ENCODE assay signal across 8 mouse cellular contexts in genomic region chr13:37993704-37994404, GRCm38 (mm10). TPM values are rescaled to one million over a fixed set of nuclear protein-coding genes. Genes with fewer than 3 reads are reported as not detected.
A peak's percentile ranks its signal among the peaks of the same experiment; 100 is the strongest.
DNase-seq lines count a peak whose midpoint lies in the region; ATAC-seq and TF ChIP-seq lines count a peak whose summit lies in the region.

Gene Ssr1 (minus strand): TSS chr13:37994217.

- peaks cover 23% of the 10 kb centered on the region for H3K36me3 ChIP-seq in ES-Bruce4 (ENCODE audit: control insufficient read depth, insufficient read depth, low read length, poor library complexity, severe bottlenecking)
- peaks cover 26% of the 10 kb centered on the region for H3K36me3 ChIP-seq in forebrain, embryonic 13.5 days (ENCODE audit: poor library complexity, severe bottlenecking)
- H3K36me3 ChIP-seq in liver, postnatal 0 days (replicated peaks; ENCODE audit: insufficient read depth, low read length), result peaks cover 27% of the 10 kb centered on the region
- H3K36me3 ChIP-seq in neural tube, embryonic 14.5 days (ENCODE audit: control insufficient read depth, insufficient read depth, low read length), result peaks cover 11% of the 10 kb centered on the region

- H3K9me3 ChIP-seq in ES-Bruce4 (replicated peaks; ENCODE audit: control insufficient read depth, insufficient read depth, low read length, poor library complexity, severe bottlenecking), result no peaks in the 10 kb centered on the region
- no peaks in the 10 kb centered on the region for H3K9me3 ChIP-seq in forebrain, embryonic 13.5 days (replicated peaks)
- no peaks in the 10 kb centered on the region for H3K9me3 ChIP-seq in liver, postnatal 0 days (ENCODE audit: low read length)
- no peaks in the 10 kb centered on the region for H3K9me3 ChIP-seq in neural tube, embryonic 14.5 days (ENCODE audit: control insufficient read depth, low read length)

- H3K27ac ChIP-seq in ES-Bruce4 (ENCODE audit: insufficient read depth, low read length), result no peak within 1 kb of the TSS
- H3K27ac ChIP-seq in forebrain, embryonic 13.5 days, result peak within 1 kb of the TSS; percentile 88
- peak within 1 kb of the TSS; percentile 88 for H3K27ac ChIP-seq in liver, postnatal 0 days (ENCODE audit: low read depth)
- peak within 1 kb of the TSS; percentile 91 for H3K27ac ChIP-seq in neural tube, embryonic 14.5 days (ENCODE audit: low read depth, low read length)

- under 1% methylated on average over 82 of the region's 89 CpGs for WGBS in forebrain, embryonic 13.5 days
- WGBS in large intestine, adult 2 months, result under 1% methylated on average over 89 of the region's 89 CpGs
- WGBS in liver, postnatal 0 days (ENCODE audit: insufficient replicate concordance), result under 1% methylated on average over 51 of the region's 89 CpGs
- WGBS in neural tube, embryonic 14.5 days, result under 1% methylated on average over 45 of the region's 89 CpGs

- DNase-seq in heart, postnatal 10 days, result peak; percentile 97
- DNase-seq in large intestine, adult 2 months (ENCODE audit: low read depth, low spot score), result peak; percentile 72
- DNase-seq in liver, postnatal 0 days, result peak; percentile 97
- peak; percentile 99 for DNase-seq in testis, postnatal 10 days (ENCODE audit: low spot score)

- ATAC-seq in cerebellum, adult (ENCODE audit: insufficient number of reproducible peaks, low FRiP score, low TSS enrichment), result peak; percentile 96
- ATAC-seq in forebrain, embryonic 13.5 days, result peak; percentile 99
- ATAC-seq in liver, postnatal 0 days, result peak; percentile 98
- ATAC-seq in neural tube, embryonic 14.5 days (ENCODE audit: low read depth), result peak; percentile 98

- intact Hi-C loops in heart, postnatal 10 days (cut with DNase I), result loop anchor here (1.0 kb wide), 1 partner anchor 42 kb away; the partner anchor contains the start of gene Riok1

- peak within 1 kb of the TSS; percentile 99 for H3K9ac ChIP-seq in ES-Bruce4 (ENCODE audit: low read depth, poor library complexity, severe bottlenecking)
- peak within 1 kb of the TSS; percentile 93 for H3K9ac ChIP-seq in forebrain, embryonic 13.5 days
- peak within 1 kb of the TSS; percentile 91 for H3K9ac ChIP-seq in liver, postnatal 0 days (replicated peaks)
- peak within 1 kb of the TSS; percentile 89 for H3K9ac ChIP-seq in neural tube, embryonic 14.5 days (replicated peaks; ENCODE audit: low read depth, low read length)

- peak within 1 kb of the TSS; percentile 64 for H3K4me2 ChIP-seq in forebrain, embryonic 13.5 days
- H3K4me2 ChIP-seq in liver, postnatal 0 days (ENCODE audit: low read depth, low read length), result peak within 1 kb of the TSS; percentile 73
- H3K4me2 ChIP-seq in neural tube, embryonic 14.5 days (ENCODE audit: low read depth, low read length), result peak within 1 kb of the TSS; percentile 87

- no peaks in the 10 kb centered on the region for H3K27me3 ChIP-seq in ES-Bruce4 (ENCODE audit: control insufficient read depth, insufficient read depth, low read length, poor library complexity, severe bottlenecking)
- no peaks in the 10 kb centered on the region for H3K27me3 ChIP-seq in forebrain, embryonic 13.5 days
- no peaks in the 10 kb centered on the region for H3K27me3 ChIP-seq in liver, postnatal 0 days (ENCODE audit: insufficient read depth, low read length)
- H3K27me3 ChIP-seq in neural tube, embryonic 14.5 days (ENCODE audit: control insufficient read depth, insufficient read depth, low read length), result no peaks in the 10 kb centered on the region; the same call in 1 of the 2 replicates

- no peak for TF ChIP-seq CTCF in ES-Bruce4 (IDR thresholded peaks at IDR 0.05; ENCODE audit: low read depth, low read length)
- TF ChIP-seq CTCF in liver, postnatal 0 days (IDR thresholded peaks at IDR 0.05; ENCODE audit: low read depth), result no peak

- H3K4me1 ChIP-seq in ES-Bruce4 (ENCODE audit: control insufficient read depth, insufficient read depth, low read length), result no peaks in the 10 kb centered on the region
- H3K4me1 ChIP-seq in forebrain, embryonic 13.5 days, result peaks cover 11% of the 10 kb centered on the region
- H3K4me1 ChIP-seq in liver, postnatal 0 days (ENCODE audit: insufficient read depth), result peaks cover 21% of the 10 kb centered on the region
- H3K4me1 ChIP-seq in neural tube, embryonic 14.5 days (ENCODE audit: control insufficient read depth, insufficient read depth, low read length), result peaks cover 7% of the 10 kb centered on the region

- H3K4me3 ChIP-seq in ES-Bruce4 (ENCODE audit: low read depth, low read length), result peak within 1 kb of the TSS; percentile 95
- H3K4me3 ChIP-seq in forebrain, embryonic 13.5 days, result peak within 1 kb of the TSS; percentile 87
- H3K4me3 ChIP-seq in liver, postnatal 0 days (ENCODE audit: low read depth, low read length), result peak within 1 kb of the TSS; percentile 92
- H3K4me3 ChIP-seq in neural tube, embryonic 14.5 days (ENCODE audit: low read depth, low read length), result peak within 1 kb of the TSS; percentile 87

- TF ChIP-seq POLR2A in ES-Bruce4 (IDR thresholded peaks at IDR 0.05; ENCODE audit: insufficient read depth, low read length), result peak; percentile 60

- TF ChIP-seq EP300 in ES-Bruce4 (IDR thresholded peaks at IDR 0.05; ENCODE audit: insufficient read depth, low read depth, low read length), result no peak
- TF ChIP-seq EP300 in liver, postnatal 0 days (IDR thresholded peaks at IDR 0.05; ENCODE audit: low read depth), result peak; percentile 56; the same call in 1 of the 2 replicates

RNA-seq across cellular contexts. Expression of gene Ssr1, which starts in this region (rescaled TPM):
- polyA plus RNA-seq in ES-Bruce4 (2011; ENCODE audit: insufficient read depth, insufficient read length, low read depth, missing spikeins), result 137 and 150 TPM in 2 replicates
- polyA plus RNA-seq in forebrain, embryonic 13.5 days (2015; fragmentation: Nextera tagmentation; extraction: Ambion mirVana), result 77.3 and 77.5 TPM in 2 replicates
- 10 to 100 TPM; 67.4 to 76.5 TPM for total RNA-seq in heart, postnatal 10 days (2021)
- 11.2 TPM in 2 replicates for polyA plus RNA-seq in large intestine, adult 2 months (2012; rRNA removed)
- polyA plus RNA-seq in liver, postnatal 0 days (2015; fragmentation: Nextera tagmentation; extraction: Ambion mirVana), result 48.9 and 55.1 TPM in 2 replicates
- 53.0 and 69.3 TPM in 2 replicates for polyA plus RNA-seq in neural tube, embryonic 14.5 days (2014; fragmentation: Nextera tagmentation; extraction: Ambion mirVana)
